Mouse (Mus musculus) MN1 (cell line): Measurements from ENCODE around the gene Zfp185.
"Not testable (repeated sequence)": the region's sequence is repeated elsewhere in the genome, so short reads cannot be mapped to it uniquely, and the experiment has no call there.

ENCODE experiments used
- DNase-seq: peaks from one replicate; pipeline ENCODE4 v3.0.0-alpha.2; 2016; ENCODE audit warnings: low spot score

Gene Zfp185

DNA sequence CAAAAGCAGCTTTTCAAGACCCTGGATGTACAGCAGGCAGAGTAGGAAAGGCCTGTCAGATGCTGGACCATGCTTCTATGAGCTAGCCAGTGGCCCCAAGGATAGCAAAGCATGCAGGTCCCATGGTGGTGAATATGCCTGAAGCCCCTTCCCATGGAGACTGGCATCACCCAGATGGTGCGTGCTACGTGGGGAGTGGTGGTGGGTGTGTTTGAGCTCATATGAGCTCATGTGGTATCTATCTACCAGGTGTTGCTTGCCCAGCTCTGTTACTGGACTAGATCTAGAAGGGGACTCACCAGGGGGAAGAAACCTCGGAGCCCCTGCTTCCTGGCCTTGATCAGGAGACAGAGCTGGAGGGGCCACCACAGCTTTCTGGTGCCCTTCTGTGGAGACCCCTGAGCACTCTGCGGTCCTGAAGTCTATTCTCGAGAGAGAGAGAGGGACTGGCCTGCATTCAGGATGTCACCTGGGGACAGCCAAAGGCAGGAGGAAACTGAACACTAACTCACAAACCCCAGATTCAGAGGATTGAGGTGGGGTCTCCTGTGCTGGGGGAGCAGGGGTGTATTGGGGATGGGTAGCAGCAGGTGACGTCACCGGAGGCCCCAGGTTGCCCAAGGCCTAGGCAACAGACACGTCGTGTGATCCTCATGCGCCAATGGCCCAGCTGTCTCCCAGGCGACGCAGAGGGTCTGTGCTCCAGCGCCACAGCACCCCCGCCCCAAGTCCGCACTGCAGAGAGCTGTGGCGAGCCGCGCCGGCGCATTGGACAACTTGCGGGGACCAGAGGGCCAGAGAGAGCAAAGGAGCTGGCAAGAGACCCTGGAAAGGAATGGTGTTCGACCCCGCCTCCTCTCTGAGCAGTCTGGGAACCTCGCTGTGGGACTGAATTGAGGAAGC lies 76.6 kb downstream of the Zfp185 start:
- DNase-seq = no peak

DNA sequence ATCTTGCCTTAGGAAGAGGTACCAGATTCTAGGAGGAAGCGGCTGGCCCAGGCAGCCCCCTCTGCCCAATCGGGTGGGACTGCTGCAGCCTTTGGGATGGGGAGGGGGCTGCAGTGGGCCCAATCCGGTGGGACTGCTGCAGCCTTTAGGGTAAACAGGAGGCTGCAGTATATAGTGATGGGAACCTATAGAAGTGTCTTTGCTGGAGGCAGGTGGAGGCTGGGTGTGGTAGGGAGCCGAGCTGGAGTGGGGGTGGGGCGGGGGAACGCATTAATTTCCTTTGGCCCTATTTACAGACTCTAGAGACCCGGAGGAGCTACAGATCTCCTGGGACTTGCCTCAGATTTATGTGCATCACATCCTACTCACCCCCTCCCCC lies 77.3 kb downstream of the Zfp185 start, which contains the start of gene Pnma3:
Pnma3 (plus strand) TSS at position 373 of the 379 bp plus-strand sequence.
- DNase-seq = no peak

DNA sequence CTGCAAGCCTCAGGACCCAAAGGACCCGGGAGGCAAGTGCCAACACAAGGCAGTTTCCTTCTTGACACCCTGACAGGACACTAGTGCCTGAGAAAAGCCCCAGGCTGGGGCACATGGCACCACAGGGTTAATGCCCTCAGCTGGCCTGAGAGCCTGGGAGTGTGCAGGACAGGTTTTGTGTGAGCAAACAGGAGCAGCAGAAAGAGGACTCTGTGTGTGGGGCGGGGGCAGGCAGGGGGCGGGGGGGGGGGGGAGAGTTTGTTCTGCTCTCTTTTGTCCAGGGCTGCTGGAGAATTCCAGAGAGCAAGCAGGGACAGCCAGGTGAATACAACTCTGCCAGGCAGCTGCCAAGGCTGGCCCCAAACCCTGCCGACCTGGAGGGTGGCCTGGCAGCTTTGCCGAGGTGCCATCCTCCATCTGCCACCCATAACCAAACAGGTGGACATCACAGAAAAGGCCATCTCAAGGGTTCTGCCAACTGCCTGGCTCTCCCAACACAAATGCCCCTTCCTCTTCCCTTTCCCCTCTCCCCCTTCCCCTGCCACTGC lies 79.7 kb downstream of the Zfp185 start:
- DNase-seq = not testable (repeated sequence)
